Mouse (Mus musculus): ENCODE results near the gene Abcg1. TPM values are rescaled to one million over a fixed set of nuclear protein-coding genes. Genes with fewer than 3 reads are reported as not detected.

The Abcg1 gene
- polyA plus RNA-seq, 1 experiment, result 2.5 TPM

DNA sequence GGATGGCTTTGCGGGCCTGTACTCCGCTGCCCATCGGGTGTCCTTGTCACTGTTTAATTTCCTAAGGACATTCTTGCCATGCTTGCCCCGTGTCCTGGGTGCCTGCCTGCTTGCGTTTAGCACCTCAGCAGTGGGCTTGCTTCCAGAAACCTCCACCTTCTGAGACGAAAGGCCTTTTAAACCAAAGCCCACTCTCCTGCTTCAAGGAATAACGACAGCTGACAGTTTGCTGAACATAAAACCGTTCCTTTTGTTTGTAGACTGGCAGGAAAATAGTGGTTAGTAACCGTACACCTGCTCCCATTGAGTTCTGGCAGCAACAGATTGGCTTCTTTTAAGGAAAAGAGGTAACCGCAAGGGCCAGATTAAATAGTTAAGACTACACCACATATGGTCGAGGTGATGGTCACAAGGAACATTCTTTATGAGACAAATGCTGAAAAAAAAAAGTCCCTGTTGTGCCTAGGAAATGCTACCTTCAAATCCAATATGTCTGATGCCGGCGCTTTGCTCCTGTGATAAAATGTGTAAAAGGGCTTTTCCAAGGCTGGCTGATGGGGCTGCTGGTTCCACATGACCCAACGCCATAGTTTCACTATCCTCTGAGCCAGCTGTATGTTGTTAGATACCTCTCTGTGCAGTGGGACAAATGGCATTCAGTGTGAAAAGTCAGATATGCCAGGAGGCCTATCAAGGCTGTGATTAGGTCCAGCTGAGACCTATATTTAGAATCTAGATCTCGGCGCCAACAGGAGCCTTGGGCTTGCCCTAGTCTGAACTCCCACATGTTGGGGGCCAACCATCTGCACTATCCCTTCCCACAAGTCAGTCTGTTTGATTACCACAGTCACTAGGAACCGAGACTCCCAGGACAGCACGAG lies 14.2 kb downstream of the Abcg1 start:
- WGBS, result 78% methylated on average over 18 of the region's 18 CpGs
- TF ChIP-seq CTCF (IDR thresholded peaks at IDR 0.05; ENCODE audit: extremely low read depth, insufficient read length, insufficient replicate concordance, low read depth, low read length), result no peak
- TF ChIP-seq POLR2A (IDR thresholded peaks at IDR 0.05; ENCODE audit: low read depth, low read length), result no peak
- H3K27me3 ChIP-seq (ENCODE audit: control insufficient read depth, insufficient read depth, low read length), result no peaks in the 10 kb centered on the region

DNA sequence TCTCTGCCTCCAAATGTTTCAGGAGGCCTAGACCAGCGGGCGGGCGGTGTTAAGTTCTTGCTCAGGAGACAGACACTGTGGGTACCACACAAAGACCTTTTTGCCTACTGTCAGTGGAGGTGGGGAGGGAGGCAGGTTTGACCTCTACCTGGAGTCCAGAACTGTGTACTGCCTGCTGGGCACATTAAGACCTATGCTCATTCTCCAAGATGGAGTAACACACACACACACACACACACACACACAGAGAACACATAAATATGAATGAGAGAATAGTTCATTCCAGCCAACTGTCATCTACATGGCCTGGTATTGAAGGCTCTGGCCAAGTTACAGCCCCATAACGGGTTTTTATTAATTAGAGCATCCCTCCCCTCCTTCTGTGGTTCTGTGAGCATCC lies 15.4 kb downstream of the Abcg1 start:
- Histone ChIP-seq H3K4me1 (ENCODE audit: control insufficient read depth, insufficient read depth, insufficient read length, low read length) (peaks cover 9% of the 10 kb centered on the region), H3K4me3 (ENCODE audit: low read depth, low read length) (no peak overlapping the region; the same call in 1 of the 2 replicates), H3K27me3 (ENCODE audit: control insufficient read depth, insufficient read depth, low read length) (no peaks in the 10 kb centered on the region), H3K27ac (ENCODE audit: insufficient read depth, low read depth, low read length) (no peak overlapping the region), H3K36me3 (ENCODE audit: control insufficient read depth, insufficient read depth, low read length) (no peaks in the 10 kb centered on the region)
- WGBS, result 76% methylated on average over 4 of the region's 4 CpGs
- TF ChIP-seq POLR2A (IDR thresholded peaks at IDR 0.05; ENCODE audit: low read depth, low read length), result no peak
- TF ChIP-seq CTCF (IDR thresholded peaks at IDR 0.05; ENCODE audit: extremely low read depth, insufficient read length, insufficient replicate concordance, low read depth, low read length), result no peak

More for the DNA sequence above, 14.2 kb downstream of the Abcg1 start:
- no peak overlapping the region for H3K27ac ChIP-seq (ENCODE audit: insufficient read depth, low read depth, low read length)
- H3K4me3 ChIP-seq (ENCODE audit: low read depth, low read length), result no peak overlapping the region
- peaks cover 9% of the 10 kb centered on the region for H3K4me1 ChIP-seq (ENCODE audit: control insufficient read depth, insufficient read depth, insufficient read length, low read length)
- H3K36me3 ChIP-seq (ENCODE audit: control insufficient read depth, insufficient read depth, low read length), result no peaks in the 10 kb centered on the region

DNA sequence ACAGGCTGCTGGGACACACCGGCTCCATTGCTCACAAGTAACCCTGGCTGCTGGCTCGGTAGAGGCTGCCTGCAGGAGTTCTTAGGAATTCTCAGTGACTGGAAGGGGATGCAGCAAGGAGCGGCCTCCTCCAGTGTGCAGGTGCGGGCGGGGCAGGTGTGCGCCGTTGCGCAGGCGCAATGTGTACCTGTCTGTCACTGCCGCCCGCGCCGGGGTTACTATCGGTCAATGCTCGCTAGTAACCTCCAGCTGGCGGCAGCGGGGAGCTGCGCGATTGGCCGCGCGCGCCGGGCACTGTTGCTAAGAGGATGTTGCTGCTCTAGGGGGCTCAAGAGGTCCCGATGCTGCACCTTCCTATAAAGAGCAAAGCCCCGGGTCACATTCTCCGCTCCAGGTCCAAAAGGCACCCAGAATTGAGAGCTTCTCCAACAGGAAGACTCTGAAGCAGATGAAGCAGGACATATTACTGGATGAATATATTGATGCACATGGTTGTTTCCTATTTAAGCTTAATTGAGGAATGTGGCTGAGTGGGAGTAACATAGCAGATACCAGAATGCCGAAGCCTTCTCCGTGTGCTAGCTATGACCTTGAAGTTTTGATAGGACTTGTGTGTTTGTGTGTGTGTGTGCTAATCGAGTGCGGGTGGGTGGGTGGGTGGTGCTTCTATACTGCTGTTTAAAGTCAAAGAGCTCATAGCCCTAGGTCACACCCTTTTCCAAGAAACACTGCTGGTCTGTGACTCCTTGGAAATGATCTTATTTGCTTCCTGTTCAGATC lies 16.0 kb downstream of the Abcg1 start:
- Histone ChIP-seq H3K4me3 (ENCODE audit: low read depth, low read length) (peak overlapping the region; percentile 43), H3K36me3 (ENCODE audit: control insufficient read depth, insufficient read depth, low read length) (no peaks in the 10 kb centered on the region), H3K27ac (ENCODE audit: insufficient read depth, low read depth, low read length) (no peak overlapping the region), H3K27me3 (ENCODE audit: control insufficient read depth, insufficient read depth, low read length) (no peaks in the 10 kb centered on the region), H3K4me1 (ENCODE audit: control insufficient read depth, insufficient read depth, insufficient read length, low read length) (peaks cover 9% of the 10 kb centered on the region)
- TF ChIP-seq CTCF (IDR thresholded peaks at IDR 0.05; ENCODE audit: extremely low read depth, insufficient read length, insufficient replicate concordance, low read depth, low read length), result no peak
- no peak for TF ChIP-seq POLR2A (IDR thresholded peaks at IDR 0.05; ENCODE audit: low read depth, low read length)
- WGBS, result 4% methylated on average over 31 of the region's 31 CpGs

DNA sequence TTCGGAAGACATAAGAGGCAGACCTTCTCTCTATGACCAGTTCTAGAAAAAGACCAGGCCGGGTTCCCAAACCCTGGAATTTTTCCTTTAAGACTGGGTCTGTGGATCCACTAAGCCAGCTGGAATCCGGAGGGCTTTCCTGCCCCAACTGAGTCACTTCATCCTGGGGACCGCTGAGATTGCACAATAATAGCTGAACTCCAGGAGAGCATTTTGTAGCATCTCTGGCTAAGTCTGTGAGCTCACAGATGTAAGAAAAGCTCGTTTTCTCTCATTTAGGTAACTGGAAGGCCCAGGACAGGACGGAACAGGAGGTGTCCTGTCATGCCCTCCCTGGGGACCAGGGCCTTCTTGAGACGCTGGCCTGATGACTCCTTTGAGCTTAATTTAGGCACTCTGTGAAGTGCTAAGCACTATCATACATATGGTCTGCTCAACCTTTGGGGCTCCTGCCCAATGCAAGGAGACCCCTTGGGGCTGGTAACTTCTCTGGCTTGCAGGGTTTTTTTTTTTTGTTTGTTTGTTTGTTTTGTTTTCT lies 16.6 kb downstream of the Abcg1 start:
- no peak overlapping the region for H3K4me3 ChIP-seq (ENCODE audit: low read depth, low read length)
- no peaks in the 10 kb centered on the region for H3K27me3 ChIP-seq (ENCODE audit: control insufficient read depth, insufficient read depth, low read length)
- 40% methylated on average over 7 of the region's 7 CpGs for WGBS
- peaks cover 9% of the 10 kb centered on the region for H3K4me1 ChIP-seq (ENCODE audit: control insufficient read depth, insufficient read depth, insufficient read length, low read length)
- no peaks in the 10 kb centered on the region for H3K36me3 ChIP-seq (ENCODE audit: control insufficient read depth, insufficient read depth, low read length)
- H3K27ac ChIP-seq (ENCODE audit: insufficient read depth, low read depth, low read length), result no peak overlapping the region
- no peak for TF ChIP-seq POLR2A (IDR thresholded peaks at IDR 0.05; ENCODE audit: low read depth, low read length)
- no peak for TF ChIP-seq CTCF (IDR thresholded peaks at IDR 0.05; ENCODE audit: extremely low read depth, insufficient read length, insufficient replicate concordance, low read depth, low read length)

- 0 out of 2 replicates have a peak overlapping the region, but pooled peaks have one; percentile 28 for H3K27ac ChIP-seq (ENCODE audit: insufficient read depth, low read depth, low read length)
Measured at GRCm38 (mm10) chr17:31074666-31075065, 17.2 kb downstream of the Abcg1 start.

GRCm38 (mm10) chr17:31075471-31075870 lies 18.0 kb downstream of the Abcg1 start:
- TF ChIP-seq CTCF (IDR thresholded peaks at IDR 0.05; ENCODE audit: extremely low read depth, insufficient read length, insufficient replicate concordance, low read depth, low read length) (no peak), POLR2A (IDR thresholded peaks at IDR 0.05; ENCODE audit: low read depth, low read length) (no peak)
- peaks cover 9% of the 10 kb centered on the region for H3K4me1 ChIP-seq (ENCODE audit: control insufficient read depth, insufficient read depth, insufficient read length, low read length)
- no peaks in the 10 kb centered on the region for H3K27me3 ChIP-seq (ENCODE audit: control insufficient read depth, insufficient read depth, low read length)
- H3K27ac ChIP-seq (ENCODE audit: insufficient read depth, low read depth, low read length), result peak overlapping the region; percentile 22; the same call in 1 of the 2 replicates
- H3K36me3 ChIP-seq (ENCODE audit: control insufficient read depth, insufficient read depth, low read length), result no peaks in the 10 kb centered on the region
- H3K4me3 ChIP-seq (ENCODE audit: low read depth, low read length), result no peak overlapping the region
- 64% methylated on average over 5 of the region's 5 CpGs for WGBS

More at GRCm38 (mm10) chr17:31074666-31075065, 17.2 kb downstream of the Abcg1 start:
- Histone ChIP-seq H3K4me3 (ENCODE audit: low read depth, low read length) (no peak overlapping the region), H3K27me3 (ENCODE audit: control insufficient read depth, insufficient read depth, low read length) (no peaks in the 10 kb centered on the region), H3K4me1 (ENCODE audit: control insufficient read depth, insufficient read depth, insufficient read length, low read length) (peaks cover 9% of the 10 kb centered on the region), H3K36me3 (ENCODE audit: control insufficient read depth, insufficient read depth, low read length) (no peaks in the 10 kb centered on the region)
- TF ChIP-seq POLR2A (IDR thresholded peaks at IDR 0.05; ENCODE audit: low read depth, low read length) (no peak), CTCF (IDR thresholded peaks at IDR 0.05; ENCODE audit: extremely low read depth, insufficient read length, insufficient replicate concordance, low read depth, low read length) (no peak)
- WGBS, result 48% methylated on average over 3 of the region's 3 CpGs
